Mouse (Mus musculus) cortical plate, adult 2 months (tissue): Measurements from ENCODE around the gene Tmed2.

Source experiments
- CTCF ChIP-seq: fragments of 200-500 bp; IDR thresholded peaks from 2 replicates; pipeline ENCODE4 v1.5.1; 2011; ENCODE audit warnings: mild to moderate bottlenecking, control low read depth, low read length; ENCODE audit not compliant: insufficient read depth; ENCODE audit errors: extremely low read depth
- POLR2A ChIP-seq: fragments of 200-500 bp; IDR thresholded peaks from 2 replicates; pipeline ENCODE4 v1.6.1; 2011; ENCODE audit warnings: mild to moderate bottlenecking, low read length, control low read depth; ENCODE audit not compliant: insufficient read depth; ENCODE audit errors: extremely low read depth

DNA sequence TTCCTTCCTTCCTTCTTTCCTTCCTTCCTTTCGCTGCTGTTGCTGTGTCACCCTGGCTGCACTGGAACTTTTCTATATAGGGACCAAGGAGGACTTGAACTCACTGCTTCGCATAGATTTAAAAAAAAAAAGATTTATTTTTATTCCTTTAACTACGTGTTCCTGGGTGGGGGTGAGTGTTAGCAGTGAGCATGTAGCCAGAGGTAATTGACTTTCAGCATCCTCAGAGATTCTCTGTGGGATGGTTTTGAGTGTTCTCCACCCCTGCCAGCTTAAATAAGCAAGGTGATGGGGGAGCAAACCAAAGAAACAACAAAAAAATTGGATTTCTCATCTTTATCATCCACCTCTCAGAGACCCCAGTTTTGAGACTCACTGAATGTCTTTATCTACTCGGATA lies 590 bp upstream of the Tmed2 start:
- TF ChIP-seq POLR2A: no peak
- TF ChIP-seq CTCF: no peak
